Mouse (Mus musculus) layer of hippocampus, postnatal 10 days (tissue): Measurements from ENCODE around the gene Tmbim6. TPM values are rescaled to one million over a fixed set of nuclear protein-coding genes. Genes with fewer than 3 reads are reported as not detected.

Source experiments
- DNase-seq, 2 experiments: peaks; one replicate each; pipeline ENCODE4 v3.0.0; 2021; ENCODE audit warnings: low spot score in 2 of 2
- long read RNA-seq: library from polyadenylated mRNA; stranded (forward); transcript quantifications from one replicate; pipeline ENCODE4 v2.0.0, GENCODE M21; 2023
- total RNA-seq, 2 experiments: library from RNA; stranded (reverse); gene quantifications; 2 replicates each; pipeline ENCODE4 v1.2.3; 2021

Tmbim6 gene
- total RNA-seq = 100 to 1,000 TPM; 356 to 357 TPM
- long read RNA-seq, transcript Tmbim6-201 (10 exons, 2,452 nt) = major isoform, 245 of 336 reads
- long read RNA-seq, transcript Tmbim6-202 (10 exons, 944 nt) = minor isoform, 56 of 336 reads
- long read RNA-seq, partial matches to known transcripts = 22 of 336 reads
- long read RNA-seq, other reads (novel, unspliced or antisense) = 9 of 336 reads

GRCm38 (mm10) chr15:99392486-99393385 is at the start of gene Tmbim6:
Gene Tmbim6 (plus strand): TSS chr15:99392882.
- peak; percentile 98 to 99 for DNase-seq

- peak; percentile 55 to 65 for DNase-seq
Measured at GRCm38 (mm10) chr15:99343414-99344147, 49.1 kb upstream of the Tmbim6 start.

GRCm38 (mm10) chr15:99344148-99344870 is 48.4 kb upstream of the Tmbim6 start:
- no peak for DNase-seq

- no peak for DNase-seq
Measured at GRCm38 (mm10) chr15:99344961-99345360, 47.7 kb upstream of the Tmbim6 start.

GRCm38 (mm10) chr15:99351610-99352009 is 41.1 kb upstream of the Tmbim6 start:
- DNase-seq = no peak

- no peak for DNase-seq
Measured at GRCm38 (mm10) chr15:99352306-99352705, 40.4 kb upstream of the Tmbim6 start.

- no peak for DNase-seq
Measured at GRCm38 (mm10) chr15:99355660-99356059, 37.0 kb upstream of the Tmbim6 start.

GRCm38 (mm10) chr15:99356462-99356861 is 36.2 kb upstream of the Tmbim6 start:
- no peak for DNase-seq

- DNase-seq = no peak
Measured at GRCm38 (mm10) chr15:99358952-99359351, 33.7 kb upstream of the Tmbim6 start.

GRCm38 (mm10) chr15:99364022-99364530 is 28.6 kb upstream of the Tmbim6 start:
- DNase-seq = no peak

- DNase-seq = no peak
Measured at GRCm38 (mm10) chr15:99364921-99365320, 27.8 kb upstream of the Tmbim6 start.

GRCm38 (mm10) chr15:99368583-99369266 is 24.0 kb upstream of the Tmbim6 start:
- no peak for DNase-seq

- DNase-seq = no peak
Measured at GRCm38 (mm10) chr15:99369391-99370171, 23.1 kb upstream of the Tmbim6 start.

GRCm38 (mm10) chr15:99370259-99370691 is 22.4 kb upstream of the Tmbim6 start, which contains the start of gene Fmnl3:
Gene Fmnl3 (minus strand): TSS chr15:99370482.
- peak; percentile 100 for DNase-seq

- no peak for DNase-seq
Measured at GRCm38 (mm10) chr15:99371526-99372340, 20.9 kb upstream of the Tmbim6 start.

GRCm38 (mm10) chr15:99372761-99373160 is 19.9 kb upstream of the Tmbim6 start:
- no peak for DNase-seq

GRCm38 (mm10) chr15:99375036-99375435 is 17.6 kb upstream of the Tmbim6 start:
- DNase-seq = no peak

- DNase-seq = no peak
Measured at GRCm38 (mm10) chr15:99375581-99375980, 17.1 kb upstream of the Tmbim6 start.
